8 mouse cellular contexts compared by ENCODE assay signal in the genomic region with DNA sequence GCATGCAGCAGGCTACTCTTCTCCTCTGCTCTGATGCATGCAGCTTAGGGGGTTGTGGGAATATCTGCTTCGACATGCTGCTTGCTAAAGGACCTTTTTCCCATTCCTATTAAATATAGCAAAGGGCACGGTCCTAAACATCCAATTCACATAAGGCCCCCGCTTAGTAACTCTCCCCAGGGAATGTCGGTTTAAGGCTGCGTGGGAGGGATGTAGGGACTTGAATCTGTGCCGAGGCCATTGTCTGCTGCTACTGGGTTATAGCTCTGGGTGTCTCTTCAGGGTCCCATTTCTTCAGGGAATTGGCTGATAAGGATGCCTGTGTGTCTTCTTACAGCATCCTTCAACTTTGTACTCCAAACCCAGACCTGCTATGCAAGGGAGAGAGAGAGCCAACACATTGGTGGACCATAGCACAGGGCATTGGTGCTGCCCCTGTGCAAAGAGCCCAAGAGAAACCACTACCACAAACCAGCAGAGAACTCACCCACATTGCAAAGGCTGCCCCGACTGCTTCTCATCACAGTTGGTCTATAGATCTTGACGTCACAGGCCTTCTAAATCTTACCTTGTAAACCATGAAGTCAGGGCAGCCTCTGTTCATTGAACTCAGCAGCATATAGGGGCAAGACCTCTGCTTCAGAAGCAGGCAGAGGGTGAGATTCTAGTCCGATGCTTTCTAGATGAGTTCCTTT. TPM values are rescaled to one million over a fixed set of nuclear protein-coding genes. Genes with fewer than 3 reads are reported as not detected.
A peak's percentile ranks its signal among the peaks of the same experiment; 100 is the strongest.
DNase-seq lines count a peak whose midpoint lies in the region; ATAC-seq and TF ChIP-seq lines count a peak whose summit lies in the region.

No protein-coding gene starts in this region.

- peak overlapping the region; percentile 99 for H3K4me2 ChIP-seq in hindbrain, embryonic 15.5 days
- peak overlapping the region; percentile 60 for H3K4me2 ChIP-seq in myocyte (ENCODE audit: low read depth)

- no peak for TF ChIP-seq POLR2A in myocyte (IDR thresholded peaks at IDR 0.05; ENCODE audit: insufficient read length, low read depth)

- H3K27me3 ChIP-seq in hindbrain, embryonic 15.5 days = peaks cover 17% of the 10 kb centered on the region
- peaks cover 43% of the 10 kb centered on the region for H3K27me3 ChIP-seq in myocyte (ENCODE audit: control insufficient read depth, insufficient read depth, insufficient read length)

- no peak overlapping the region for H3ac ChIP-seq in myocyte (ENCODE audit: control insufficient read depth, insufficient read length)

- no peaks in the 10 kb centered on the region for H3K36me3 ChIP-seq in hindbrain, embryonic 15.5 days
- H3K36me3 ChIP-seq in myocyte (ENCODE audit: control insufficient read depth, insufficient read depth) = no peaks in the 10 kb centered on the region

- H3K4me3 ChIP-seq in hindbrain, embryonic 15.5 days = peak overlapping the region; percentile 62; the same call in 1 of the 2 replicates
- no peak overlapping the region for H3K4me3 ChIP-seq in myocyte

- no peak for ATAC-seq in hindbrain, embryonic 15.5 days (ENCODE audit: low FRiP score, low read depth)
- no peak for ATAC-seq in cerebellum, adult (ENCODE audit: insufficient number of reproducible peaks, low FRiP score, low TSS enrichment)

- intact Hi-C loops in heart, postnatal 36 days (cut with DNase I) = loop anchor here (2.0 kb wide), 2 partner anchors 26 to 48 kb away; no protein-coding TSS in a partner anchor

- H3K27ac ChIP-seq in hindbrain, embryonic 15.5 days (replicated peaks) = no peak overlapping the region

- DNase-seq in heart, adult 18-20 months = peak; percentile 58 to 59
- DNase-seq in heart, postnatal 36 days = no peak
- DNase-seq in T-cell, adult 2 months (ENCODE audit: low spot score) = peak; percentile 54
- no peak for DNase-seq in Muller cell, postnatal 12 days (ENCODE audit: inconsistent ontology term)
- no peak for DNase-seq in testis, postnatal 14 days (ENCODE audit: low spot score)

- no peaks in the 10 kb centered on the region for H3K9me3 ChIP-seq in hindbrain, embryonic 15.5 days

- no peak overlapping the region for H3K9ac ChIP-seq in hindbrain, embryonic 15.5 days

- H3K79me2 ChIP-seq in myocyte (ENCODE audit: control insufficient read depth, insufficient read depth) = no peaks in the 10 kb centered on the region

- 36% methylated on average over 9 of the region's 9 CpGs for WGBS in hindbrain, embryonic 15.5 days

- peaks cover 13% of the 10 kb centered on the region for H3K4me1 ChIP-seq in hindbrain, embryonic 15.5 days (replicated peaks)

TF ChIP-seq in myocyte, 11 proteins besides CTCF, POLR2A, EP300 and RAD21:
- TF ChIP-seq TCF3 (IDR thresholded peaks at IDR 0.05; ENCODE audit: insufficient read length, low read depth) = no peak
- no peak for TF ChIP-seq MAX (IDR thresholded peaks at IDR 0.05; ENCODE audit: low read depth)
- TF ChIP-seq TCF12 (IDR thresholded peaks at IDR 0.05; ENCODE audit: insufficient read depth, poor library complexity, severe bottlenecking) = no peak
- TF ChIP-seq CEBPB (IDR thresholded peaks at IDR 0.05; ENCODE audit: insufficient read depth, poor library complexity, severe bottlenecking) = no peak
- TF ChIP-seq REST (IDR thresholded peaks at IDR 0.05; ENCODE audit: insufficient read depth, insufficient read length) = no peak
- no peak for TF ChIP-seq MYOD1 (IDR thresholded peaks at IDR 0.05; ENCODE audit: control insufficient read depth in 1 of 3, insufficient read length in 2 of 3, low read depth in 2 of 3)
- TF ChIP-seq POLR2AphosphoS2 (IDR thresholded peaks at IDR 0.05; ENCODE audit: insufficient read length, low read depth) = no peak
- no peak for TF ChIP-seq USF1 (IDR thresholded peaks at IDR 0.05; ENCODE audit: low read depth)
- no peak for TF ChIP-seq MYOG (IDR thresholded peaks at IDR 0.05; ENCODE audit: control insufficient read depth in 1 of 3, insufficient read depth in 1 of 3, insufficient read length in 2 of 3, low read depth in 2 of 3)
- no peak for TF ChIP-seq E2F4 (IDR thresholded peaks at IDR 0.05; ENCODE audit: insufficient read depth)
- no peak for TF ChIP-seq SRF (IDR thresholded peaks at IDR 0.05; ENCODE audit: control insufficient read depth, insufficient read length, low read depth)

RNA-seq across cellular contexts. Expression of a gene that starts 0.7 kb away (rescaled TPM):
- 10 to 100 TPM; 66.6 to 67.6 TPM for total RNA-seq in heart, adult 18-20 months (2021)
- 10 to 100 TPM; 74.2 to 80.7 TPM for total RNA-seq in heart, postnatal 36 days (2021)
- polyA plus RNA-seq in hindbrain, embryonic 15.5 days (2015; fragmentation: Nextera tagmentation; extraction: Ambion mirVana) = 9.9 and 10.5 TPM in 2 replicates
- polyA plus RNA-seq in myocyte (2012; fragmentation: generic; extraction: Trizol) = 0.04 TPM

RNA-seq across cellular contexts. Expression of a gene that starts 54.7 kb away (rescaled TPM):
- total RNA-seq in heart, adult 18-20 months (2021) = 10 to 100 TPM; 88.6 to 92.2 TPM
- 10 to 100 TPM; 78.3 to 93.2 TPM for total RNA-seq in heart, postnatal 36 days (2021)
- 32.7 and 34.1 TPM in 2 replicates for polyA plus RNA-seq in hindbrain, embryonic 15.5 days (2015; fragmentation: Nextera tagmentation; extraction: Ambion mirVana)
- 18.7 TPM for polyA plus RNA-seq in myocyte (2012; fragmentation: generic; extraction: Trizol)

Comparison
In these comparisons a context has a peak if more than half of its experiments do, and no peak if none do; other contexts are left out.
1. DNase-seq: peak in heart, adult 18-20 months (2 of 2) and T-cell, adult 2 months (single experiment); none in heart, postnatal 36 days (0 of 2), Muller cell, postnatal 12 days (single experiment) and testis, postnatal 14 days (single experiment).